In the genomic region with DNA sequence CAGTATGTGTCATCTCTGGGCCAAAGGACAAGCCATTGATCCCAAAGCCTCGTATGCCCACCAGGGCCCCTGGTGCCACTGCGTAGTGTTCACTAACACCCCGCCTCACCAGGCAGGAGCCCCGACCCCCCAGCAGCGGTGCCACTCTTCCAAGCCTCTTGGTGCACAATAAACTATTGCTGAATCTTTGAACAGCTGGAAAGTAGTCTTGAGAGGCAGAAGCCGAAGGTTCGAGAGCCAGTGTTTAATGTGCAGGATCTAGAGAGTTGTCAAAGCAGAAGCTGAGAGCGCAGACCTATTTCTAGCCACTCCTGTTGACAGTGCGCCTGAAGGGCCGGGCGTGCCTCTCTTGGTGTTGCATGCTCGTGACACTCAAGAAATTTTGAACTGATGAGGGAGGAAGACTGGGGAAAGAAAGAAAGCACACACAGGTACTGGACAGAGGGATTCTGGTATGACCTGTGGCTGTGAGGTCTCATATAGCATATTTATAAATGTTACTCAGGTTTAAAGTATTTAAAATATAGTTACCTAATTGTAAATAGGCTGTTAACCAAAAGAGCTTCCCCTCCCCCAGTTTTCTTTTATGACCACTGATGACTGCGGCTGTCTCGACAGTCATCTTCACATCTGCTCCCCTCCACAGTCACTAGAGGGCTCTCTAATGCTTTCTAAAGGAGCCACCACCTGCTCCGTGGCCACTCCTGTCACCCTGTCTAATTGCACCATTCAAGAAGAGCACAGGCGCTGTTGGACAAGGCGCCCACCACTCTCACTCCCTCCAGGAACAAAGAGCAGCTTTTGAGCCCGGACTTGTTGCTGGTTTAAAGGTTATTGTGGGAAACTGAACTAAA, we compare ENCODE assay signal across 9 mouse cellular contexts. TPM values are rescaled to one million over a fixed set of nuclear protein-coding genes. Genes with fewer than 3 reads are reported as not detected.
DNase-seq lines count a peak whose midpoint lies in the region; ATAC-seq lines count a peak whose summit lies in the region.
"Had no signal": no experiment of that assay in that cellular context is flagged by ENCODE, and none has a peak within 500 bp of the region (broad histone marks: within the 10 kb centered on the region; RNA-seq: fewer than 3 reads in every experiment).

No protein-coding gene starts in this region.

- ATAC-seq in cerebellum, adult (ENCODE audit: insufficient number of reproducible peaks, low FRiP score, low TSS enrichment): peak; percentile 76; the same call in 1 of the 2 replicates
- peak; percentile 87 for ATAC-seq in forebrain, embryonic 13.5 days
- peak; percentile 55; the same call in 1 of the 2 replicates for ATAC-seq in liver, embryonic 16.5 days (ENCODE audit: low read depth)

- H3K4me3 ChIP-seq in forebrain, embryonic 13.5 days: no peak overlapping the region
- no peak overlapping the region for H3K4me3 ChIP-seq in liver, embryonic 16.5 days (ENCODE audit: low read depth, low read length)
- H3K4me3 ChIP-seq: embryonic facial prominence, embryonic 13.5 days had no signal

- no peak overlapping the region for H3K27ac ChIP-seq in forebrain, embryonic 13.5 days
- H3K27ac ChIP-seq in liver, embryonic 16.5 days (ENCODE audit: low read length): no peak overlapping the region
- H3K27ac ChIP-seq: embryonic facial prominence, embryonic 13.5 days had no signal

- 55% methylated on average over 18 of the region's 18 CpGs for WGBS in forebrain, embryonic 13.5 days
- 51% methylated on average over 18 of the region's 18 CpGs for WGBS in liver, embryonic 16.5 days (ENCODE audit: insufficient replicate concordance)

- no peaks in the 10 kb centered on the region for H3K27me3 ChIP-seq in forebrain, embryonic 13.5 days
- no peaks in the 10 kb centered on the region for H3K27me3 ChIP-seq in liver, embryonic 16.5 days (ENCODE audit: control insufficient read depth, insufficient read depth, low read depth, low read length)
- H3K27me3 ChIP-seq: embryonic facial prominence, embryonic 13.5 days had no signal

- H3K9ac ChIP-seq in forebrain, embryonic 13.5 days: no peak overlapping the region
- no peak overlapping the region for H3K9ac ChIP-seq in liver, embryonic 16.5 days (ENCODE audit: low read depth, low read length)
- H3K9ac ChIP-seq: embryonic facial prominence, embryonic 13.5 days had no signal

- H3K4me1 ChIP-seq in forebrain, embryonic 13.5 days: peaks cover 46% of the 10 kb centered on the region
- H3K4me1 ChIP-seq in liver, embryonic 16.5 days (ENCODE audit: control insufficient read depth, low read depth, low read length): peaks cover 18% of the 10 kb centered on the region

- no peaks in the 10 kb centered on the region for H3K9me3 ChIP-seq in forebrain, embryonic 13.5 days (replicated peaks)
- no peaks in the 10 kb centered on the region for H3K9me3 ChIP-seq in liver, embryonic 16.5 days (replicated peaks; ENCODE audit: control insufficient read depth, low read length)
- H3K9me3 ChIP-seq: embryonic facial prominence, embryonic 13.5 days had no signal

- H3K4me2 ChIP-seq in forebrain, embryonic 13.5 days: no peak overlapping the region
- H3K4me2 ChIP-seq in liver, embryonic 16.5 days (ENCODE audit: low read depth, low read length): no peak overlapping the region
- H3K4me2 ChIP-seq: embryonic facial prominence, embryonic 13.5 days had no signal

- peak; percentile 25 to 45 for DNase-seq in left cerebral cortex, adult 18-20 months (ENCODE audit: low spot score in 2 of 2)
- no peak for DNase-seq in left cerebral cortex, adult 8-10 months (ENCODE audit: low spot score in 2 of 2)
- DNase-seq in kidney, adult 8-10 months: peak; percentile 48 to 49
- DNase-seq in neural tube, embryonic 10.5 days (ENCODE audit: extremely low spot score, low spot score): peak; percentile 49
- DNase-seq in ovary, adult 18-20 months (ENCODE audit: low spot score): no peak

- H3K36me3 ChIP-seq in forebrain, embryonic 13.5 days (ENCODE audit: poor library complexity, severe bottlenecking): peaks cover 43% of the 10 kb centered on the region
- peaks cover 9% of the 10 kb centered on the region for H3K36me3 ChIP-seq in liver, embryonic 16.5 days (ENCODE audit: control insufficient read depth, insufficient read depth)

RNA-seq across cellular contexts. Expression of a gene that starts 12.2 kb away (rescaled TPM):
- total RNA-seq in left cerebral cortex, adult 18-20 months (2021): 100 to 1,000 TPM; 123 to 141 TPM
- total RNA-seq in left cerebral cortex, adult 8-10 months (2022): 100 to 1,000 TPM; 136 to 147 (median 145) TPM
- 10.5 and 10.6 TPM in 2 replicates for polyA plus RNA-seq in forebrain, embryonic 13.5 days (2015; fragmentation: Nextera tagmentation; extraction: Ambion mirVana)
- polyA plus RNA-seq in liver, embryonic 16.5 days (2015; fragmentation: Nextera tagmentation; extraction: Ambion mirVana): 2.9 and 3.5 TPM in 2 replicates

RNA-seq across cellular contexts. Expression of a gene that starts 18.2 kb away (rescaled TPM):
- 100 to 1,000 TPM; 110 to 111 TPM for total RNA-seq in left cerebral cortex, adult 18-20 months (2021)
- 100 to 1,000 TPM in 2 of 4 experiments, 10 to 100 TPM in 2; 83.7 to 111 (median 97.4) TPM for total RNA-seq in left cerebral cortex, adult 8-10 months (2022)
- polyA plus RNA-seq in forebrain, embryonic 13.5 days (2015; fragmentation: Nextera tagmentation; extraction: Ambion mirVana): 164 and 173 TPM in 2 replicates
- 34.8 and 40.6 TPM in 2 replicates for polyA plus RNA-seq in liver, embryonic 16.5 days (2015; fragmentation: Nextera tagmentation; extraction: Ambion mirVana)

RNA-seq across cellular contexts. Expression of a gene that starts 52.8 kb away (rescaled TPM):
- 1 to 10 TPM; 2.5 to 3.7 TPM for total RNA-seq in left cerebral cortex, adult 18-20 months (2021)
- 1 to 10 TPM; 2.4 to 8.0 (median 3.4) TPM for total RNA-seq in left cerebral cortex, adult 8-10 months (2022)
- polyA plus RNA-seq in forebrain, embryonic 13.5 days (2015; fragmentation: Nextera tagmentation; extraction: Ambion mirVana): 0.31 and 0.54 TPM in 2 replicates
- 9.4 and 10.2 TPM in 2 replicates for polyA plus RNA-seq in liver, embryonic 16.5 days (2015; fragmentation: Nextera tagmentation; extraction: Ambion mirVana)

RNA-seq across cellular contexts. Expression of a gene that starts 58.3 kb away (rescaled TPM):
- not detected for total RNA-seq in left cerebral cortex, adult 18-20 months (2021)
- not detected for total RNA-seq in left cerebral cortex, adult 8-10 months (2022)
- 0.68 TPM in 1 of 2 replicates, not detected in the other for polyA plus RNA-seq in forebrain, embryonic 13.5 days (2015; fragmentation: Nextera tagmentation; extraction: Ambion mirVana)
- 0.16 and 0.96 TPM in 2 replicates for polyA plus RNA-seq in liver, embryonic 16.5 days (2015; fragmentation: Nextera tagmentation; extraction: Ambion mirVana)

Comparison
In these comparisons a context has a peak if more than half of its experiments do, and no peak if none do; other contexts are left out.
1. DNase-seq: peak in left cerebral cortex, adult 18-20 months (2 of 2), kidney, adult 8-10 months (2 of 2) and neural tube, embryonic 10.5 days (single experiment); none in left cerebral cortex, adult 8-10 months (0 of 2) and ovary, adult 18-20 months (single experiment).
2. Peak in every context shown above with its lines, with median percentiles within 50 percentile points of each other: ATAC-seq.